Mouse (Mus musculus) kidney, embryonic 14.5 days (tissue): ENCODE measurements at regions not wholly inside any gene's neighbourhood (a gene's known extent, or its start where the extent isn't known, plus 50 kb on each side); places are given as distances from the start of the nearest gene placed in this dataset.
A peak's percentile ranks its signal among the peaks of the same experiment; 100 is the strongest.

Source experiments
- ATAC-seq: fragments of 200-750 bp; cut with Nextera tagmentation; 2 replicates; pipeline ENCODE4 v1.8.0; 2017; ENCODE audit warnings: moderate number of reproducible peaks, mild to moderate bottlenecking, moderate TSS enrichment, moderate library complexity; ENCODE audit not compliant: low FRiP score, low TSS enrichment
- H3K27ac ChIP-seq: fragments of 300-500 bp; sonication (generic); 2 replicates; pipeline ENCODE4 v1.5.1; 2014; ENCODE audit warnings: low read depth, mild to moderate bottlenecking, low read length, moderate library complexity, mixed read lengths
- H3K27me3 ChIP-seq: fragments of 300-500 bp; sonication (generic); 2 replicates; pipeline ENCODE4 v1.6.1; 2014; ENCODE audit warnings: mild to moderate bottlenecking, low read length; ENCODE audit not compliant: control insufficient read depth, insufficient read depth
- H3K36me3 ChIP-seq: fragments of 300-500 bp; sonication (generic); 2 replicates; pipeline ENCODE4 v1.6.1; 2014; ENCODE audit warnings: low read length, mixed read lengths; ENCODE audit not compliant: control insufficient read depth, insufficient read depth
- H3K4me1 ChIP-seq: fragments of 300-500 bp; sonication (generic); 2 replicates; pipeline ENCODE4 v1.6.1; 2014; ENCODE audit warnings: low read length, mixed read lengths; ENCODE audit not compliant: control insufficient read depth, insufficient read depth
- H3K4me2 ChIP-seq: fragments of 300-500 bp; sonication (generic); replicated peaks from 2 replicates; pipeline ENCODE4 v1.6.1; 2014; ENCODE audit warnings: low read depth, mild to moderate bottlenecking, low read length
- H3K4me3 ChIP-seq: fragments of 300-500 bp; sonication (generic); 2 replicates; pipeline ENCODE4 v1.5.1; 2014; ENCODE audit warnings: mild to moderate bottlenecking, low read length
- H3K9ac ChIP-seq: fragments of 300-500 bp; sonication (generic); 2 replicates; pipeline ENCODE4 v1.6.1; 2014; ENCODE audit warnings: low read depth, mild to moderate bottlenecking, low read length, moderate library complexity
- H3K9me3 ChIP-seq: fragments of 300-500 bp; sonication (generic); 2 replicates; pipeline ENCODE4 v1.6.1; 2016; ENCODE audit warnings: low read length; ENCODE audit not compliant: control insufficient read depth
- WGBS: fragments of 180-500 bp; shearing (Covaris S2); extraction: QIAGEN DNeasy Blood & Tissue Kit; methylation state at CpG from one replicate; pipeline ENCODE4 v1.1.7; 2014; 5-methylcytosine and 5-hydroxymethylcytosine counted together

DNA sequence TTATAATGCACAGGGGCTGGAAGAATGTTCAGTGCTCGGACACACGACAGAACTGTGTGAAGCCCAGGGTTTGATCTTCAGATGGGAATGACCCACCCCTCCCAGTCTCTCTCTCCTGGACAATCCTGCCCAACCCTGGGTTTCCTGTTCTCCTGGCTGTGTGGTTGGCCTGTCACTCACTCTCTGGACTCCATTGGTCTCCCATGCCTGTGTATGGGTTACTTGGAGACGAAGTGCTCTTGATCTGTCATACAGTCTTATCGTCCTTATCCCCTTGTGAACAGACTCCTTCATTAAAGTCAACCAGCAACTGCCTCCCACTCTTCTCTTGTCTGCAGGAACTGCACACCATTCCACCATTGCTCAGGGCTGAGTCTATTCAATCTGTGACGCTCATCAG lies 247.7 kb upstream of the Adgrl2 start:
- H3K27ac ChIP-seq = no peak overlapping the region
- WGBS = 79% methylated on average over 5 of the region's 5 CpGs
- H3K4me2 ChIP-seq = no peak overlapping the region
- H3K4me3 ChIP-seq = no peak overlapping the region
- H3K9me3 ChIP-seq = no peaks in the 10 kb centered on the region
- peak; percentile 66; the same call in 1 of the 2 replicates for ATAC-seq
- no peaks in the 10 kb centered on the region for H3K4me1 ChIP-seq
- H3K36me3 ChIP-seq = no peaks in the 10 kb centered on the region
- H3K27me3 ChIP-seq = no peaks in the 10 kb centered on the region
- no peak overlapping the region for H3K9ac ChIP-seq

DNA sequence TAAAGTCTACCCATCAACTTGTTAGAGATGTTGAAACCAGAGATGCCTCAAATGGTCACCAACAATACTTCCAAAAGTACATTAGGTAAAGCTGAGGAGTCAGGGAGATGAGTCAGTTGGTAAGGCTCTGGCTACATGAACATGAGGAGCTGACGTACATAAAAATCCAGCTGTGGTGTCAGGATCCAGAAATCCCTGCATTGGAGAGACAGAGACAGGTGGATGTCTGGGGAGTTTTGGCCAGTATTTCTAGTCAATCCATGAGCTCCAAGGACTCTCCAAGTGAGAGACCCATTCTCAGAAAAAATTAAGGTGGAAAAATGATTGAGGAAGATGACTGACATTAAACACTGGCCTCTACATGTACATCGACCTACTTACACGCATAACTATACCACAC lies 244.8 kb upstream of the Adgrl2 start:
- H3K4me3 ChIP-seq = no peak overlapping the region
- H3K9me3 ChIP-seq = no peaks in the 10 kb centered on the region
- no peak overlapping the region for H3K9ac ChIP-seq
- H3K4me1 ChIP-seq = no peaks in the 10 kb centered on the region
- H3K27me3 ChIP-seq = no peaks in the 10 kb centered on the region
- H3K36me3 ChIP-seq = no peaks in the 10 kb centered on the region
- no peak overlapping the region for H3K27ac ChIP-seq
- H3K4me2 ChIP-seq = no peak overlapping the region
- ATAC-seq = no peak
- WGBS = 93% methylated on average over 3 of the region's 3 CpGs

- no peak for ATAC-seq
- H3K9ac ChIP-seq = no peak overlapping the region
- no peak overlapping the region for H3K27ac ChIP-seq
- H3K4me3 ChIP-seq = no peak overlapping the region
- 50% methylated on average over 8 of the region's 8 CpGs for WGBS
- no peaks in the 10 kb centered on the region for H3K36me3 ChIP-seq
- H3K9me3 ChIP-seq = no peaks in the 10 kb centered on the region
- H3K4me1 ChIP-seq = no peaks in the 10 kb centered on the region
- no peaks in the 10 kb centered on the region for H3K27me3 ChIP-seq
- H3K4me2 ChIP-seq = no peak overlapping the region
These were observed 243.4 kb upstream of the Adgrl2 start for GRCm38 (mm10) chr3:149233691-149234131.

DNA sequence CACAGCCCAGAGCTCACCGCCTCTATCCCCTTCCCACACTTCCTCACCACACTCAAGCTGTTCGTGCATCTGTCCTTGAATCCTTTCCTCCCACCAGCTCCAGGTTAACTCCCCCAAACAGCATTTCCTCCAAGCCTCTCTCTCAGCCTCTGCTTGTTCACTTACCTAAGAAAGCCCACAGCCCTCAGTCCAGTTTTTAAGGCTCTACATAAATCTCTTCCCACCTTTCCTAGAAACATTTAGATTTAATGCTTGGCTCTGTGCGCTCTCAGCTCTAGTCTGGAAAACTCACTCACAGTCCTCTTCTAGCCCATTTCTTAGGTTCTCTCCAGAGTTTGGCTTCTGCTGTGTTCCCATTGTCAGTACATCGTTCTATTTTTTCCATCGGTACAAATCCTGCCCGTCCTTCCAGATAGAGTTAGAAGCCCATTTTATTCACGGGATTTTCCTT lies 242.9 kb upstream of the Adgrl2 start:
- Histone ChIP-seq H3K36me3 (no peaks in the 10 kb centered on the region), H3K9me3 (no peaks in the 10 kb centered on the region), H3K4me2 (no peak overlapping the region), H3K4me3 (no peak overlapping the region), H3K4me1 (no peaks in the 10 kb centered on the region), H3K27ac (peak overlapping the region; percentile 44; the same call in 1 of the 2 replicates), H3K9ac (no peak overlapping the region), H3K27me3 (no peaks in the 10 kb centered on the region)
- ATAC-seq = peak; percentile 72; the same call in 1 of the 2 replicates
- WGBS = 50% methylated on average over 7 of the region's 7 CpGs

GRCm38 (mm10) chr3:149231346-149231745 lies 241.0 kb upstream of the Adgrl2 start:
- Histone ChIP-seq H3K4me3 (no peak overlapping the region), H3K4me2 (no peak overlapping the region), H3K36me3 (no peaks in the 10 kb centered on the region), H3K9me3 (no peaks in the 10 kb centered on the region), H3K27me3 (no peaks in the 10 kb centered on the region), H3K4me1 (no peaks in the 10 kb centered on the region), H3K9ac (no peak overlapping the region), H3K27ac (no peak overlapping the region)
- no peak for ATAC-seq
- WGBS = 87% methylated on average over 3 of the region's 3 CpGs

GRCm38 (mm10) chr3:149227556-149227955 lies 237.2 kb upstream of the Adgrl2 start:
- 90% methylated on average over 5 of the region's 5 CpGs for WGBS

GRCm38 (mm10) chr3:149226723-149227122 lies 236.4 kb upstream of the Adgrl2 start:
- no peaks in the 10 kb centered on the region for H3K27me3 ChIP-seq
- H3K36me3 ChIP-seq = no peaks in the 10 kb centered on the region
- no peaks in the 10 kb centered on the region for H3K9me3 ChIP-seq
- H3K27ac ChIP-seq = no peak overlapping the region
- no peaks in the 10 kb centered on the region for H3K4me1 ChIP-seq
- H3K4me2 ChIP-seq = no peak overlapping the region
- ATAC-seq = no peak
- no peak overlapping the region for H3K9ac ChIP-seq
- no peak overlapping the region for H3K4me3 ChIP-seq
- 76% methylated on average over 4 of the region's 4 CpGs for WGBS

More at GRCm38 (mm10) chr3:149227556-149227955, 237.2 kb upstream of the Adgrl2 start:
- H3K4me3 ChIP-seq = no peak overlapping the region
- H3K27me3 ChIP-seq = no peaks in the 10 kb centered on the region
- H3K4me1 ChIP-seq = no peaks in the 10 kb centered on the region
- no peak overlapping the region for H3K9ac ChIP-seq
- no peak overlapping the region for H3K27ac ChIP-seq
- H3K36me3 ChIP-seq = no peaks in the 10 kb centered on the region
- H3K4me2 ChIP-seq = no peak overlapping the region
- no peak for ATAC-seq
- no peaks in the 10 kb centered on the region for H3K9me3 ChIP-seq

DNA sequence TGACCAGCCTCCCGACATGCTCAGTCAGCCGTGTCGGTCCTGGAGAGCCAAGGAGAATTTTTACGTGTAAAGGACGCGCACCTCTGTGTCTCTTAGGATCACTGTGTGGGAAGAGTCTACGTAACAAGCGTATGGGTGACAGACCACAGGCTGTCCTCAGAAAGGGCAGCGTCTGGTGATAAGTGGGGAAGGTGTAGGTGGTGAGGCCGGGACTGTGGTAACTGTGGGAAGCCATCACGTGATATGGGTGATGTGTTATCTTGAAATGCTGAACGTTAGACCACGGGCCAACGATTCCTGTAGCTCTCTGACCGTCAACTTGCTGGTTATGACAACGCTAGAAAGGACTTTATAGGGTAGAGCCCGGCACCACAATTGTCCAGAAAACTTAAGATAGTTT lies 235.3 kb upstream of the Adgrl2 start:
- Histone ChIP-seq H3K36me3 (no peaks in the 10 kb centered on the region), H3K4me2 (no peak overlapping the region), H3K27me3 (no peaks in the 10 kb centered on the region), H3K9me3 (no peaks in the 10 kb centered on the region), H3K27ac (no peak overlapping the region), H3K9ac (no peak overlapping the region), H3K4me3 (no peak overlapping the region), H3K4me1 (0 out of 2 replicates have a peak, but pooled peaks cover 4% of the 10 kb centered on the region)
- WGBS = 73% methylated on average over 17 of the region's 17 CpGs
- ATAC-seq = no peak

GRCm38 (mm10) chr3:149224271-149224670 lies 233.9 kb upstream of the Adgrl2 start:
- H3K9ac ChIP-seq = no peak overlapping the region
- WGBS = 85% methylated on average over 4 of the region's 4 CpGs
- no peak overlapping the region for H3K4me2 ChIP-seq
- no peak overlapping the region for H3K27ac ChIP-seq
- H3K4me1 ChIP-seq = peaks cover 13% of the 10 kb centered on the region
- H3K36me3 ChIP-seq = no peaks in the 10 kb centered on the region
- no peak for ATAC-seq
- no peaks in the 10 kb centered on the region for H3K27me3 ChIP-seq
- no peaks in the 10 kb centered on the region for H3K9me3 ChIP-seq
- no peak overlapping the region for H3K4me3 ChIP-seq
